Mouse (Mus musculus) thymus, postnatal 4 days (tissue): ENCODE measurements around the gene Vps39.
A peak's percentile ranks its signal among the peaks of the same experiment; 100 is the strongest.

Experiments used
- DNase-seq: peaks from one replicate; pipeline ENCODE4 v3.0.0; 2021

The Vps39 gene

GRCm38 (mm10) chr2:120352682-120353646 lies at the start of gene Vps39:
Gene Vps39 (minus strand): TSS chr2:120353137.
- peak; percentile 96 for DNase-seq

GRCm38 (mm10) chr2:120397951-120398350 lies 45.0 kb upstream of the Vps39 start:
- no peak for DNase-seq

GRCm38 (mm10) chr2:120392406-120392805 lies 39.5 kb upstream of the Vps39 start:
- peak; percentile 57 for DNase-seq

- no peak for DNase-seq
Observed at GRCm38 (mm10) chr2:120390934-120391333, 38.0 kb upstream of the Vps39 start.

- no peak for DNase-seq
Observed at GRCm38 (mm10) chr2:120389376-120389775, 36.4 kb upstream of the Vps39 start.

- no peak for DNase-seq
Observed at GRCm38 (mm10) chr2:120387291-120387690, 34.4 kb upstream of the Vps39 start.

GRCm38 (mm10) chr2:120386264-120386663 lies 33.3 kb upstream of the Vps39 start:
- no peak for DNase-seq

GRCm38 (mm10) chr2:120373858-120374257 lies 20.9 kb upstream of the Vps39 start:
- no peak for DNase-seq

- DNase-seq: no peak
Observed at GRCm38 (mm10) chr2:120367416-120368207, 14.7 kb upstream of the Vps39 start.

- DNase-seq: no peak
Observed at GRCm38 (mm10) chr2:120366501-120366900, 13.6 kb upstream of the Vps39 start.

- no peak for DNase-seq
Observed at GRCm38 (mm10) chr2:120360425-120360824, 7.5 kb upstream of the Vps39 start.

GRCm38 (mm10) chr2:120351321-120351720 lies 1.6 kb downstream of the Vps39 start:
- no peak for DNase-seq

GRCm38 (mm10) chr2:120348120-120348519 lies 4.8 kb downstream of the Vps39 start:
- DNase-seq: peak; percentile 26

- no peak for DNase-seq
Observed at GRCm38 (mm10) chr2:120341741-120342140, 11.2 kb downstream of the Vps39 start.

GRCm38 (mm10) chr2:120337886-120338285 lies 15.1 kb downstream of the Vps39 start:
- DNase-seq: no peak

- no peak for DNase-seq
Observed at GRCm38 (mm10) chr2:120331575-120331974, 21.4 kb downstream of the Vps39 start.

- DNase-seq: no peak
Observed at GRCm38 (mm10) chr2:120315077-120315476, 37.9 kb downstream of the Vps39 start.

- DNase-seq: no peak
Observed at GRCm38 (mm10) chr2:120314487-120314886, 38.5 kb downstream of the Vps39 start.

GRCm38 (mm10) chr2:120313976-120314375 lies 39.0 kb downstream of the Vps39 start, which contains the start of gene Pla2g4f:
Gene Pla2g4f (minus strand): TSS chr2:120314165.
- no peak for DNase-seq

- no peak for DNase-seq
Observed at GRCm38 (mm10) chr2:120312276-120312825, 40.6 kb downstream of the Vps39 start.

- no peak for DNase-seq
Observed at GRCm38 (mm10) chr2:120304113-120304512, 48.8 kb downstream of the Vps39 start.

GRCm38 (mm10) chr2:120301076-120301475 lies 51.9 kb downstream of the Vps39 start:
- DNase-seq: no peak

GRCm38 (mm10) chr2:120299866-120300265 lies 53.1 kb downstream of the Vps39 start:
- no peak for DNase-seq
